Mouse (Mus musculus): ENCODE results near the gene Hsd17b2.

GRCm38 (mm10) chr8:117781375-117782129, 79.8 kb downstream of the Hsd17b2 start:
- TF ChIP-seq POLR2A (IDR thresholded peaks at IDR 0.05; ENCODE audit: low read depth, low read length) (no peak), CTCF (IDR thresholded peaks at IDR 0.05; ENCODE audit: extremely low read depth, insufficient read length, insufficient replicate concordance, low read depth, low read length) (no peak)

All from small intestine, adult 2 months (tissue).